Mouse (Mus musculus): ENCODE measurements at regions not wholly inside any gene's neighbourhood (a gene's known extent, or its start where the extent isn't known, plus 50 kb on each side); places are given as distances from the start of the nearest gene placed in this dataset.

- CTCF ChIA-PET: interaction anchor here (0.6 kb wide), 1 partner anchor 1602 kb away, joined by 5 read pairs; no protein-coding TSS in a partner anchor
These were observed 57.1 kb downstream of the Inhbb start for GRCm38 (mm10) chr1:119364901-119365300.

- CTCF ChIA-PET: no interaction called here
These were observed 64.0 kb downstream of the Inhbb start for GRCm38 (mm10) chr1:119358096-119358495.

GRCm38 (mm10) chr1:119356916-119357315 is 65.1 kb downstream of the Inhbb start:
- CTCF ChIA-PET: no interaction called here

GRCm38 (mm10) chr1:119355456-119355855 is 66.6 kb downstream of the Inhbb start:
- CTCF ChIA-PET: no interaction called here

GRCm38 (mm10) chr1:119351567-119351966 is 70.5 kb downstream of the Inhbb start:
- CTCF ChIA-PET: no interaction called here

- CTCF ChIA-PET: no interaction called here
These were observed 71.2 kb downstream of the Inhbb start for GRCm38 (mm10) chr1:119350846-119351245.

GRCm38 (mm10) chr1:119350296-119350695 is 71.8 kb downstream of the Inhbb start:
- CTCF ChIA-PET: no interaction called here

- CTCF ChIA-PET: no interaction called here
These were observed 73.4 kb downstream of the Inhbb start for GRCm38 (mm10) chr1:119348456-119349208.

- CTCF ChIA-PET: no interaction called here
These were observed 74.3 kb downstream of the Inhbb start for GRCm38 (mm10) chr1:119347749-119348148.

GRCm38 (mm10) chr1:119346634-119347155 is 75.4 kb downstream of the Inhbb start:
- CTCF ChIA-PET: no interaction called here

GRCm38 (mm10) chr1:119345115-119345791 is 76.8 kb downstream of the Inhbb start:
- CTCF ChIA-PET: no interaction called here

GRCm38 (mm10) chr1:119344046-119344445 is 78.0 kb downstream of the Inhbb start:
- CTCF ChIA-PET: no interaction called here

- CTCF ChIA-PET: no interaction called here
These were observed 86.9 kb downstream of the Inhbb start for GRCm38 (mm10) chr1:119335171-119335570.

- CTCF ChIA-PET: no interaction called here
These were observed 91.2 kb downstream of the Inhbb start for GRCm38 (mm10) chr1:119330751-119331326.

GRCm38 (mm10) chr1:119329693-119330434 is 92.2 kb downstream of the Inhbb start:
- CTCF ChIA-PET: no interaction called here

- CTCF ChIA-PET: no interaction called here
These were observed 92.9 kb downstream of the Inhbb start for GRCm38 (mm10) chr1:119328921-119329692.

- CTCF ChIA-PET: no interaction called here
These were observed 97.5 kb downstream of the Inhbb start for GRCm38 (mm10) chr1:119324551-119324950.

- CTCF ChIA-PET: no interaction called here
These were observed 99.6 kb downstream of the Inhbb start for GRCm38 (mm10) chr1:119322279-119322995.

- CTCF ChIA-PET: no interaction called here
These were observed 100.2 kb downstream of the Inhbb start for GRCm38 (mm10) chr1:119321799-119322198.

- CTCF ChIA-PET: no interaction called here
These were observed 105.0 kb downstream of the Inhbb start for GRCm38 (mm10) chr1:119317006-119317405.
